ENCODE assay signal across 8 mouse cellular contexts in the genomic region with DNA sequence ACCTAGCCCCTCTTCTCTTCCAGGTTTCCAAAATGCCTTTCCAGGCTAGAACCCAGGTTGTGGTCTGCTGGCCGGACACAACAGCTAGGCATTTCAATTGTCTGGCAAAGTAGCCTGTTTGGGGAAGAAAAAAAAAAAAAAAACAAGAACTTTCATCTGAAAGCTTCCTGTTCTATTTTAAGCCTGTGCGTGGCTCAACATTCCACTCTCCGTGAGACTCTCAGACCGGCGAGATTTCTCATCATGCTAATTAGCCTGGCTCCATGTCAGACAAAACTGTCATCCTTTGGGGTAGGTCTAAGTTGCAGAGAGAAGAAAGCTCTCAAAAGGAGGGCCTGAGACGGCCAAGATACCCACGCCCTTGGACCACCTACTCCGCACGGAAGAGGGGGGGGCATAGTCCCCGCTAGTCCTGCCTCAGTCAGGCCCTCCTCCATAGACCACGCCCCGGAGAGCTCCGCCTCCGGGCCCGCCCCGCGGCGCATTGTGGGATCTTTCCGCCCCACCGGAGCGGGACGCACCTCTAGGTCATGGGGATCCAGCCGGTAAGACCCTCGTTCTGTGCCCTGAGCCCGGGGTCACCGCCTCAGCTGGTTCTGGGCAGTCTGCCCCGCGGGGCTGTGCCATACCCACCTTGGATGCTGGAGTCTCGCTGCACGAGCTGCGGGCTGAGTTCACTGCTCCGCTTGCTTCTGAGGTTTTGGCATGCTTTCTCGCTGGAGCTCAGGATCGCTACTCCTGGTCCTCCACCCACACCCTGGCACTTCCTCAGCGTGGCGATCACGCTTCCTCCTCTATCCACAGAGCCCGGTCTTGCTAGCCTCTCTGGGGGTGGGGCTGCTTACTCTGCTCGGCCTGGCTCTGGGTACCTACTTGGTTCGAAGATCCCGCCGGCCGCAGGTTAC. TPM values are rescaled to one million over a fixed set of nuclear protein-coding genes. Genes with fewer than 3 reads are reported as not detected.
DNase-seq lines count a peak whose midpoint lies in the region; ATAC-seq and TF ChIP-seq lines count a peak whose summit lies in the region.

A gene (plus strand): TSS at position 51 of the 905 bp plus-strand sequence.

- TF ChIP-seq CTCF in cortical plate, adult 2 months (IDR thresholded peaks at IDR 0.05; ENCODE audit: extremely low read depth, insufficient read depth, low read length), result no peak
- TF ChIP-seq CTCF in gastrocnemius, adult 2 months (IDR thresholded peaks at IDR 0.05), result no peak

- peak within 1 kb of the TSS; percentile 69 for H3K4me3 ChIP-seq in cortical plate, adult 2 months (ENCODE audit: insufficient read depth, low read length)
- H3K4me3 ChIP-seq in gastrocnemius, adult 2 months, result peak within 1 kb of the TSS; percentile 90
- H3K4me3 ChIP-seq in hindbrain, embryonic 16.5 days (ENCODE audit: low read length), result peak within 1 kb of the TSS; percentile 61
- peak within 1 kb of the TSS; percentile 67 for H3K4me3 ChIP-seq in macrophage (ENCODE audit: inconsistent target)

- no peak within 1 kb of the TSS for H3K27ac ChIP-seq in cortical plate, adult 2 months (ENCODE audit: insufficient read depth, low read length)
- H3K27ac ChIP-seq in gastrocnemius, adult 2 months, result peak within 1 kb of the TSS; percentile 96
- H3K27ac ChIP-seq in hindbrain, embryonic 16.5 days (ENCODE audit: low read depth, low read length), result peak within 1 kb of the TSS; percentile 19; the same call in 1 of the 2 replicates
- H3K27ac ChIP-seq in macrophage, result peak within 1 kb of the TSS; percentile 87

- no peaks in the 10 kb centered on the region for H3K4me1 ChIP-seq in cortical plate, adult 2 months (ENCODE audit: control insufficient read depth, insufficient read depth, low read length)
- H3K4me1 ChIP-seq in hindbrain, embryonic 16.5 days (ENCODE audit: control insufficient read depth, insufficient read depth, low read depth, low read length), result peaks cover 5% of the 10 kb centered on the region; the same call in 1 of the 2 replicates

- peak; percentile 96 for ATAC-seq in hindbrain, embryonic 16.5 days

- H3K36me3 ChIP-seq in hindbrain, embryonic 16.5 days (ENCODE audit: control insufficient read depth, insufficient read depth, low read length), result no peaks in the 10 kb centered on the region; the same call in 1 of the 2 replicates
- peaks cover 33% of the 10 kb centered on the region for H3K36me3 ChIP-seq in macrophage (ENCODE audit: inconsistent target)

- no peaks in the 10 kb centered on the region for H3K27me3 ChIP-seq in hindbrain, embryonic 16.5 days (replicated peaks; ENCODE audit: control insufficient read depth, insufficient read depth, low read length)

- 0 out of 2 replicates have a peak, but pooled peaks have one; percentile 20 for TF ChIP-seq POLR2A in cortical plate, adult 2 months (IDR thresholded peaks at IDR 0.05; ENCODE audit: extremely low read depth, insufficient read depth, low read length)

- peak; percentile 96 for DNase-seq in ZHBTc4 (ENCODE audit: low read depth, low spot score)
- peak; percentile 87 for DNase-seq in gastrocnemius, adult 2 months
- peak; percentile 63 to 81 for DNase-seq in left cerebral cortex, adult 18-20 months (ENCODE audit: low spot score in 2 of 2)
- DNase-seq in right cerebral cortex, adult 2 months (ENCODE audit: low spot score in 2 of 2), result peak; percentile 69 to 71
- peak; percentile 74 for DNase-seq in urinary bladder, postnatal 25 days (ENCODE audit: low spot score)

- H3K4me2 ChIP-seq in hindbrain, embryonic 16.5 days (ENCODE audit: low read length), result peak within 1 kb of the TSS; percentile 78

- no peaks in the 10 kb centered on the region for H3K9me3 ChIP-seq in hindbrain, embryonic 16.5 days (ENCODE audit: control insufficient read depth, low read length)

- WGBS in hindbrain, embryonic 16.5 days, result under 1% methylated on average over 38 of the region's 43 CpGs
- WGBS in macrophage (ENCODE audit: missing documents), result 1% methylated on average over 42 of the region's 43 CpGs

- peak within 1 kb of the TSS; percentile 80 for H3K9ac ChIP-seq in hindbrain, embryonic 16.5 days (ENCODE audit: low read depth, low read length)

- intact Hi-C loops in gastrocnemius, adult 2 months (cut with DNase I), result loop anchor here (5.0 kb wide), 1 partner anchor 38 kb away; no protein-coding TSS in a partner anchor

- peaks cover 14% of the 10 kb centered on the region for H3K79me2 ChIP-seq in macrophage (ENCODE audit: inconsistent target)

RNA-seq across cellular contexts. Expression of the gene that starts here (rescaled TPM):
- polyA plus RNA-seq in cortical plate, adult 2 months (2012; rRNA removed), result 14.3 and 15.4 TPM in 2 replicates
- 10 to 100 TPM; 82.3 to 84.1 TPM for total RNA-seq in gastrocnemius, adult 2 months (2021)
- 15.2 and 15.8 TPM in 2 replicates for polyA plus RNA-seq in hindbrain, embryonic 16.5 days (2015; fragmentation: Nextera tagmentation; extraction: Ambion mirVana)
- total RNA-seq in left cerebral cortex, adult 18-20 months (2021), result 10 to 100 TPM; 22.4 to 30.3 TPM
- total RNA-seq in macrophage (2018; cell fraction: chromatin; rRNA removed), result 100 to 1,000 TPM in 11 of 26 experiments, 10 to 100 TPM in 15; 21.2 to 150 (median 89.4) TPM
- 10 to 100 TPM; 55.7 to 95.3 (median 82.4) TPM for total RNA-seq in macrophage (2018; cell fraction: cytosol; rRNA removed)
- total RNA-seq in macrophage (2018; cell fraction: nucleus; rRNA removed), result 100 to 1,000 TPM in 19 of 26 experiments, 10 to 100 TPM in 7; 47.0 to 168 (median 121) TPM
- 67.3 to 81.1 TPM (median 76.8 TPM) in 3 replicates for polyA plus RNA-seq in macrophage (2018)
